8 mouse cellular contexts compared by ENCODE assay signal in the genomic region with DNA sequence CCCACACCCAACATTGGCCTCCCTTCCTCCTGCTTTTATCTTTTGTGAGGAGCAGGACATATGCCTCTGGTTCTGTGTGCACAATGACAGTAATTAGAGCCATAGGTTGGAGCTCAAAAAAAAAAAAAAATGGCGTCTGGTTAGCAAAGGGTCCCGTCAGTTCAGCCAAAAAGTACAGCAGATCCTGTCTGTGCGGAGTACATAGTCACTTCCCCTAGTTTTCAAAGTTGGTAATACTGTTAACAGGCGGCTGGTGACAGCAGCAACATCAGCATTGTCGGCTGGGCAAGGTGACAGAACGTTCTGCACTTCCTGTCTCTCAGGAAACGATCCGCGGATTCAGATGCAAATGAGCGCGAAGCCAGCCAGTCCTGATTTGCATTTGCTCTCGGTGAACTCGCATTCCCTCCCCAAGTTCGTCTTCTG.
A peak's percentile ranks its signal among the peaks of the same experiment; 100 is the strongest.
DNase-seq lines count a peak whose midpoint lies in the region; ATAC-seq lines count a peak whose summit lies in the region.

No protein-coding gene starts in this region.

- WGBS in forebrain, embryonic 12.5 days, result 2% methylated on average over 14 of the region's 14 CpGs

- peak; percentile 39; the same call in 1 of the 2 replicates for ATAC-seq in forebrain, embryonic 12.5 days (ENCODE audit: low FRiP score)
- ATAC-seq in hematopoietic stem cell, adult 5-6 weeks (replicated peaks in 1 of 2; ENCODE audit: insufficient read depth in 1 of 2, low FRiP score in 2 of 2, low TSS enrichment in 1 of 2, low read depth in 1 of 2, poor library complexity in 2 of 2, severe bottlenecking in 2 of 2), result peak; percentile 95 to 96
- no peak for ATAC-seq in erythroblast, adult 5-6 weeks (replicated peaks; ENCODE audit: low FRiP score, poor library complexity, severe bottlenecking)

- no peaks in the 10 kb centered on the region for H3K27me3 ChIP-seq in forebrain, embryonic 12.5 days

- H3K4me1 ChIP-seq in forebrain, embryonic 12.5 days, result peaks cover 15% of the 10 kb centered on the region

- peak overlapping the region; percentile 56 for H3K4me2 ChIP-seq in forebrain, embryonic 12.5 days

- H3K36me3 ChIP-seq in forebrain, embryonic 12.5 days (replicated peaks), result no peaks in the 10 kb centered on the region

- H3K4me3 ChIP-seq in forebrain, embryonic 12.5 days (replicated peaks), result peak overlapping the region; percentile 35

- DNase-seq in ovary, postnatal 36 days (ENCODE audit: low spot score), result peak; percentile 23
- no peak for DNase-seq in ovary, postnatal 10 days (ENCODE audit: low spot score)
- DNase-seq in layer of hippocampus, postnatal 10 days (ENCODE audit: low spot score in 2 of 2), result peak; percentile 38 to 51
- DNase-seq in lung, postnatal 25 days (ENCODE audit: low spot score), result peak; percentile 31
- DNase-seq in right cerebral cortex, adult 2 months (ENCODE audit: low spot score in 2 of 2), result peak; percentile 25 to 40

- H3K27ac ChIP-seq in forebrain, embryonic 12.5 days, result no peak overlapping the region

- H3K9ac ChIP-seq in forebrain, embryonic 12.5 days, result 0 out of 2 replicates have a peak overlapping the region, but pooled peaks have one; percentile 29

- no peaks in the 10 kb centered on the region for H3K9me3 ChIP-seq in forebrain, embryonic 12.5 days
